Mouse (Mus musculus) NIH3T3 (cell line): ENCODE results near the gene Mif4gd.

ENCODE experiments used
- DNase-seq: peaks from one replicate; pipeline ENCODE4 v3.0.0-alpha.2; 2012; ENCODE audit warnings: low read depth

The Mif4gd gene

GRCm38 (mm10) chr11:115632862-115633261 lies 20.1 kb upstream of the Mif4gd start:
- DNase-seq = no peak

GRCm38 (mm10) chr11:115632247-115632646 lies 19.5 kb upstream of the Mif4gd start:
- DNase-seq = no peak

- peak; percentile 77 for DNase-seq
Observed at GRCm38 (mm10) chr11:115631505-115631890, 18.7 kb upstream of the Mif4gd start.

- DNase-seq = peak; percentile 84
Observed at GRCm38 (mm10) chr11:115630532-115631504, 18.0 kb upstream of the Mif4gd start.

- no peak for DNase-seq
Observed at GRCm38 (mm10) chr11:115629734-115630531, 17.2 kb upstream of the Mif4gd start.

GRCm38 (mm10) chr11:115628465-115629101 lies 15.8 kb upstream of the Mif4gd start:
- no peak for DNase-seq

GRCm38 (mm10) chr11:115627705-115628464 lies 15.1 kb upstream of the Mif4gd start, which contains the start of gene Slc25a19:
Gene Slc25a19, minus strand, starts transcription at chr11:115628295.
- DNase-seq = peak; percentile 100

- no peak for DNase-seq
Observed at GRCm38 (mm10) chr11:115626824-115627616, 14.3 kb upstream of the Mif4gd start.

GRCm38 (mm10) chr11:115625877-115626276 lies 13.1 kb upstream of the Mif4gd start:
- DNase-seq = no peak

GRCm38 (mm10) chr11:115623487-115624070 lies 10.8 kb upstream of the Mif4gd start:
- peak; percentile 55 for DNase-seq

- DNase-seq = no peak
Observed at GRCm38 (mm10) chr11:115619949-115620348, 7.2 kb upstream of the Mif4gd start.

GRCm38 (mm10) chr11:115618732-115619516 lies 6.2 kb upstream of the Mif4gd start:
- DNase-seq = no peak

GRCm38 (mm10) chr11:115618001-115618400 lies 5.2 kb upstream of the Mif4gd start:
- no peak for DNase-seq

GRCm38 (mm10) chr11:115616893-115617292 lies 4.1 kb upstream of the Mif4gd start:
- DNase-seq = no peak

- DNase-seq = no peak
Observed at GRCm38 (mm10) chr11:115616371-115616770, 3.6 kb upstream of the Mif4gd start.

GRCm38 (mm10) chr11:115615875-115616274 lies 3.1 kb upstream of the Mif4gd start:
- no peak for DNase-seq

GRCm38 (mm10) chr11:115615108-115615825 lies 2.5 kb upstream of the Mif4gd start:
- DNase-seq = no peak

- DNase-seq = no peak
Observed at GRCm38 (mm10) chr11:115614346-115615107, 1.8 kb upstream of the Mif4gd start.
